Mouse (Mus musculus): ENCODE results near the gene Zkscan17.
A peak's percentile ranks its signal among the peaks of the same experiment; 100 is the strongest.

Zkscan17 gene

DNA sequence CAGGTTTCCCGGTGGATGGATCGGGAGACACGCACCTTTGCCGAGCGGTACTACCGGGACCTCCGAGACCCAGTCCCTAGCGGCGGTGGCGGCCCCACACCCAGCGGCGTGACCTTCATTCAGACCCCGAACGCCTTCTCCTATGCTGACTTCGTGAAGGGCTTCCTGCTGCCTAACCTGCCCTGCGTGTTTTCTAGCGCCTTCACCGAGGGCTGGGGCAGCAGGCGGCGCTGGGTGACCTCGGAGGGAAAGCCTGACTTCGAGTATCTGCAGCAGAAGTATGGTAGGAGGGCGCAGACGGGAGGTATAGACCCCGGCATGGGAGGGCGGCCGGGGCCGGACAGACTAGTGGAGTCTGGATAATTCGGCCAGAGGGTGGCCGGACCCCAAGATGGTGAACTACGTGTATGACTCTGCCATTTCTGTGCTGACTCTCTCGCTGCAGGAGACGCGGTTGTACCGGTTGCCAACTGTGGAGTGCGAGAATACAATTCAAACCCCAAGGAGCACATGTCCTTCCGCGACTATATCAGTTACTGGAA, 76.2 kb downstream of the Zkscan17 start:
- peak; percentile 56 for DNase-seq

DNA sequence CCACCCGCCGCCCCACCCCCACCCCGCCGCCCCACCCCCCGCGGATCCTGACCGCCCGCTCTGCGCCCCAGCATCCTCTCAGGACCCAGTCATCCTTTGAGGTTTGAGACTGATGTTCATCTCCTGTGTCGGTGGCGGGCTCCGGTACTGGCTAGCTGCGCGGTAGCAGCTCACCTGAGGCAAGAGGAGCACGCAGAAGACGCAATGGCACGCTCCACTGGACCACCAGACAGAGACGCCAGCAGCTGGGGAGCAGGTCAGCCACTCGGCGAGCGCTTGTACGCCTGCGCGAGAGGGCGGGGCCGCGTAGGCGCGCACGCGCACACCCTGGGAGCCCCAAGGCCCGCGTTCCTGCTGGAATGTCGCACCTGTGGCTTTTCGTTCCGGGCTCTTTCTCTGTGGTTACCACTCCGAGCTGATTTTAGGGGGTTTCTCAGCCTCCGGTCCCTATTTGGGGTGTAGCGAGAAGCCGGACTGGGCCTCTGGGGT, 76.8 kb downstream of the Zkscan17 start, which contains the start of gene Jmjd4:
TSS of gene Jmjd4 (plus strand) at position 305 of the 489 bp plus-strand sequence.
- peak; percentile 92 for DNase-seq

DNA sequence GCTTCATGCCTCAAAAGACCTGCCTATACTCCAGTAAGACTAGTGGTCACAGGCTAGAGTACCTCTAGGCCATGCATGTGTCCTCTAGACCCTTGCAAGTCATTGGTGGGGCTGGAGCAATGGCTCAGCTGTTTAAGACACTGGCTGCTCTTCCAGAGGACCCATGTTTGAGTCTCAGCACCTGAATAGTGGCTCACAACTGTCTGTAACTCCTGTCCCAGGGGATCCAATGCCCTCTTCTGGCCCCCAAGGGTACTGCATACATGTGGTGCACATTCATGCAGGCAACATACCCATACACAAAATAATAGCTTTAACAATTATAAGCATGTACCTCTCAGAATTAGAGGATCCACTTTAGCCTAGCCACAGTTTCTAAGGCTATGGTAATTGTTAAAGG, 83.4 kb downstream of the Zkscan17 start:
- DNase-seq: no peak

- no peak for DNase-seq
Observed at GRCm38 (mm10) chr11:59437954-59438353, 88.6 kb downstream of the Zkscan17 start.
